Mouse (Mus musculus) kidney, adult 2 months (tissue): ENCODE data around the gene Gm10322.

ENCODE experiments used
- CTCF ChIP-seq: fragments of 200-500 bp; conservative IDR thresholded peaks from 2 replicates; pipeline ENCODE4 v1.5.1; 2011; ENCODE audit warnings: low read depth, mild to moderate bottlenecking, control low read depth, low read length, moderate library complexity, mixed read lengths; ENCODE audit not compliant: insufficient read depth, insufficient read length
- POLR2A ChIP-seq: fragments of 200-500 bp; IDR thresholded peaks from one replicate; pipeline ENCODE4 v1.6.1; 2011; ENCODE audit warnings: low read depth, low read length, control low read depth

DNA sequence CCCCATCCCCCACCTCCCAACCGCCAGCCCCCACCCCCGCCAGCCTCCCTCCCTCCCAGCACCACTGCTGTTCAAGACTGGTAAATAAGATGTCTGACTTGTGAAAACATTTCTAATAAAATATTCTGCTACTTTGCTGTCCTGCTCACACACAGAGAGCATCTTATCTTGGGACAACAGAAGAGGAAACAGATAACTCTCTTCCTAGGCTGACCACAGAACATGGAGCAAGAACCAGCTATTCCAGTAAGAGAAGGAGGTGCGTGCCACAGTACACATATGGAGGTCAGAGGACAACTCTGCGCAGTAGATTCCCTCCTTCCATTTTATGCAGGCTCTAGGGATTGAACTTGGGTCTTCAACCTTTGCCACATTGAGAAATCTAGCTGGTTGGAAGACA, 44.6 kb upstream of the Gm10322 start:
- TF ChIP-seq CTCF (no peak), POLR2A (no peak)
